Mouse (Mus musculus) kidney, embryonic 14.5 days (tissue): ENCODE results near the gene Phospho2. TPM values are rescaled to one million over a fixed set of nuclear protein-coding genes. Genes with fewer than 3 reads are reported as not detected.

Source experiments
- ATAC-seq: fragments of 200-750 bp; cut with Nextera tagmentation; 2 replicates; pipeline ENCODE4 v1.8.0; 2017; ENCODE audit warnings: moderate number of reproducible peaks, mild to moderate bottlenecking, moderate TSS enrichment, moderate library complexity; ENCODE audit not compliant: low FRiP score, low TSS enrichment
- H3K27ac ChIP-seq: fragments of 300-500 bp; sonication (generic); 2 replicates; pipeline ENCODE4 v1.5.1; 2014; ENCODE audit warnings: low read depth, mild to moderate bottlenecking, low read length, moderate library complexity, mixed read lengths
- H3K27me3 ChIP-seq: fragments of 300-500 bp; sonication (generic); 2 replicates; pipeline ENCODE4 v1.6.1; 2014; ENCODE audit warnings: mild to moderate bottlenecking, low read length; ENCODE audit not compliant: control insufficient read depth, insufficient read depth
- H3K36me3 ChIP-seq: fragments of 300-500 bp; sonication (generic); 2 replicates; pipeline ENCODE4 v1.6.1; 2014; ENCODE audit warnings: low read length, mixed read lengths; ENCODE audit not compliant: control insufficient read depth, insufficient read depth
- H3K4me1 ChIP-seq: fragments of 300-500 bp; sonication (generic); 2 replicates; pipeline ENCODE4 v1.6.1; 2014; ENCODE audit warnings: low read length, mixed read lengths; ENCODE audit not compliant: control insufficient read depth, insufficient read depth
- H3K4me2 ChIP-seq: fragments of 300-500 bp; sonication (generic); replicated peaks from 2 replicates; pipeline ENCODE4 v1.6.1; 2014; ENCODE audit warnings: low read depth, mild to moderate bottlenecking, low read length
- H3K4me3 ChIP-seq: fragments of 300-500 bp; sonication (generic); 2 replicates; pipeline ENCODE4 v1.5.1; 2014; ENCODE audit warnings: mild to moderate bottlenecking, low read length
- H3K9ac ChIP-seq: fragments of 300-500 bp; sonication (generic); 2 replicates; pipeline ENCODE4 v1.6.1; 2014; ENCODE audit warnings: low read depth, mild to moderate bottlenecking, low read length, moderate library complexity
- H3K9me3 ChIP-seq: fragments of 300-500 bp; sonication (generic); 2 replicates; pipeline ENCODE4 v1.6.1; 2016; ENCODE audit warnings: low read length; ENCODE audit not compliant: control insufficient read depth
- WGBS: fragments of 180-500 bp; shearing (Covaris S2); extraction: QIAGEN DNeasy Blood & Tissue Kit; methylation state at CpG from one replicate; pipeline ENCODE4 v1.1.7; 2014; 5-methylcytosine and 5-hydroxymethylcytosine counted together
- polyA plus RNA-seq: library from polyadenylated mRNA; unstranded; fragments of >200 nt; fragmentation: Nextera tagmentation; extraction: Ambion mirVana; gene quantifications from 2 replicates; pipeline ENCODE4 v1.2.1, GENCODE M21; 2014

The Phospho2 gene
- polyA plus RNA-seq, 1 experiment from 2014 or later = 25.1 TPM

GRCm38 (mm10) chr2:69820201-69820600 is 30.8 kb downstream of the Phospho2 start:
- Histone ChIP-seq H3K9me3 (no peaks in the 10 kb centered on the region), H3K36me3 (peaks cover 14% of the 10 kb centered on the region; the same call in 1 of the 2 replicates), H3K9ac (no peak overlapping the region), H3K4me3 (no peak overlapping the region), H3K27me3 (no peaks in the 10 kb centered on the region), H3K27ac (no peak overlapping the region), H3K4me1 (no peaks in the 10 kb centered on the region), H3K4me2 (no peak overlapping the region)
- ATAC-seq = no peak
- 60% methylated on average over 1 of the region's 1 CpGs for WGBS

GRCm38 (mm10) chr2:69821711-69822110 is 32.3 kb downstream of the Phospho2 start, which contains the start of gene Klhl23:
Gene Klhl23, plus strand, starts transcription at chr2:69821944.
- H3K4me3 ChIP-seq = peak within 1 kb of the TSS; percentile 66
- 7% methylated on average over 8 of the region's 8 CpGs for WGBS
- ATAC-seq = peak; percentile 18; the same call in 1 of the 2 replicates
- H3K4me2 ChIP-seq = peak within 1 kb of the TSS; percentile 52
- peaks cover 18% of the 10 kb centered on the region; the same call in 1 of the 2 replicates for H3K36me3 ChIP-seq
- H3K27me3 ChIP-seq = no peaks in the 10 kb centered on the region
- H3K4me1 ChIP-seq = no peaks in the 10 kb centered on the region
- H3K9me3 ChIP-seq = no peaks in the 10 kb centered on the region
- H3K27ac ChIP-seq = peak within 1 kb of the TSS; percentile 82
- peak within 1 kb of the TSS; percentile 96 for H3K9ac ChIP-seq

- Histone ChIP-seq H3K4me1 (no peaks in the 10 kb centered on the region), H3K9me3 (no peaks in the 10 kb centered on the region), H3K27me3 (no peaks in the 10 kb centered on the region), H3K4me3 (peak overlapping the region; percentile 66), H3K9ac (peak overlapping the region; percentile 96), H3K4me2 (peak overlapping the region; percentile 52), H3K27ac (peak overlapping the region; percentile 82), H3K36me3 (peaks cover 18% of the 10 kb centered on the region; the same call in 1 of the 2 replicates)
- ATAC-seq = peak; percentile 84
- WGBS = under 1% methylated on average over 59 of the region's 80 CpGs
Measured at GRCm38 (mm10) chr2:69822361-69823128, 33.1 kb downstream of the Phospho2 start.

GRCm38 (mm10) chr2:69823129-69823677 is 33.8 kb downstream of the Phospho2 start:
- Histone ChIP-seq H3K4me1 (no peaks in the 10 kb centered on the region), H3K36me3 (peaks cover 18% of the 10 kb centered on the region; the same call in 1 of the 2 replicates), H3K4me3 (peak overlapping the region; percentile 66), H3K4me2 (peak overlapping the region; percentile 52), H3K27me3 (no peaks in the 10 kb centered on the region), H3K9ac (peak overlapping the region; percentile 96), H3K9me3 (no peaks in the 10 kb centered on the region), H3K27ac (peak overlapping the region; percentile 82)
- ATAC-seq = peak; percentile 85
- WGBS = 2% methylated on average over 41 of the region's 45 CpGs

GRCm38 (mm10) chr2:69825898-69826297 is 36.5 kb downstream of the Phospho2 start:
- no peak for ATAC-seq
- no peak overlapping the region for H3K4me2 ChIP-seq
- H3K27ac ChIP-seq = no peak overlapping the region

GRCm38 (mm10) chr2:69826380-69826779 is 37.0 kb downstream of the Phospho2 start:
- Histone ChIP-seq H3K4me1 (no peaks in the 10 kb centered on the region), H3K27me3 (no peaks in the 10 kb centered on the region), H3K9ac (no peak overlapping the region), H3K4me3 (no peak overlapping the region), H3K27ac (no peak overlapping the region), H3K9me3 (no peaks in the 10 kb centered on the region), H3K4me2 (no peak overlapping the region), H3K36me3 (peaks cover 39% of the 10 kb centered on the region)
- no peak for ATAC-seq
- WGBS = 38% methylated on average over 2 of the region's 2 CpGs

More at GRCm38 (mm10) chr2:69825898-69826297, 36.5 kb downstream of the Phospho2 start:
- Histone ChIP-seq H3K9ac (no peak overlapping the region), H3K36me3 (peaks cover 34% of the 10 kb centered on the region), H3K9me3 (no peaks in the 10 kb centered on the region), H3K4me3 (no peak overlapping the region), H3K27me3 (no peaks in the 10 kb centered on the region), H3K4me1 (no peaks in the 10 kb centered on the region)
- 82% methylated on average over 10 of the region's 10 CpGs for WGBS

GRCm38 (mm10) chr2:69828031-69828430 is 38.6 kb downstream of the Phospho2 start:
- Histone ChIP-seq H3K4me1 (no peaks in the 10 kb centered on the region), H3K4me3 (no peak overlapping the region), H3K4me2 (no peak overlapping the region), H3K27me3 (no peaks in the 10 kb centered on the region), H3K9me3 (no peaks in the 10 kb centered on the region), H3K27ac (no peak overlapping the region), H3K9ac (no peak overlapping the region), H3K36me3 (peaks cover 44% of the 10 kb centered on the region)
- WGBS = 33% methylated on average over 7 of the region's 7 CpGs
- ATAC-seq = no peak

GRCm38 (mm10) chr2:69829680-69830079 is 40.3 kb downstream of the Phospho2 start:
- no peaks in the 10 kb centered on the region for H3K27me3 ChIP-seq
- H3K9me3 ChIP-seq = no peaks in the 10 kb centered on the region
- H3K9ac ChIP-seq = no peak overlapping the region
- H3K27ac ChIP-seq = no peak overlapping the region
- no peak overlapping the region for H3K4me2 ChIP-seq
- WGBS = 87% methylated on average over 2 of the region's 2 CpGs
- ATAC-seq = no peak
- no peaks in the 10 kb centered on the region for H3K4me1 ChIP-seq
- peaks cover 45% of the 10 kb centered on the region for H3K36me3 ChIP-seq
- no peak overlapping the region for H3K4me3 ChIP-seq

GRCm38 (mm10) chr2:69830116-69830515 is 40.7 kb downstream of the Phospho2 start:
- H3K27me3 ChIP-seq = no peaks in the 10 kb centered on the region
- no peaks in the 10 kb centered on the region for H3K4me1 ChIP-seq
- H3K4me3 ChIP-seq = no peak overlapping the region
- peaks cover 41% of the 10 kb centered on the region for H3K36me3 ChIP-seq
- H3K4me2 ChIP-seq = no peak overlapping the region
- no peak for ATAC-seq
- no peak overlapping the region for H3K27ac ChIP-seq
- WGBS = 91% methylated on average over 8 of the region's 8 CpGs
- H3K9ac ChIP-seq = no peak overlapping the region
- no peaks in the 10 kb centered on the region for H3K9me3 ChIP-seq
